ENCODE assay signal across 21 mouse cellular contexts in the genomic region with DNA sequence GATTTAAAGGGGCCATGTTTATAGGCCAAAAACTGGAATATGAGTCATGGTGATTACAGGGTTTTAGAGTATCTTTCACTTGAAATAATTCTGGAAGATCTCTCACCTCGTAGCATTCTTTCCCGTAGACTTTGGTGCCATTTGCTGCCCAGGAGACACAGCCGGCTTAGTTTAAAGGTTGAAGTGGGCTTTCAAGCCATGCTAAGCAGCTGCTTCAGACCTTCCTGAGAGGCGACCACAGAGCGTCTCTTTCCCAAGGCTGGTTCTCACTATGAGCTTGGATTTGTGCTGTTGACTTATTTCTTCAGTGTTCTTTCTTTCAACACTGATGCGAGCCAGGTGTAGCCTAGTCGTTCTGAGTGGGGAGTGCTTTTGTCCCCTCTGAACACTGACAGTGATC.
"Had no signal": no experiment of that assay in that cellular context is flagged by ENCODE, and none has a peak within 500 bp of the region (broad histone marks: within the 10 kb centered on the region; RNA-seq: fewer than 3 reads in every experiment).

No protein-coding gene starts in this region.

- H3K9me3 ChIP-seq: heart, embryonic 10.5 days; heart, embryonic 12.5 days; hindbrain, embryonic 13.5 days; hindbrain, embryonic 15.5 days; limb, embryonic 13.5 days; limb, embryonic 15.5 days; liver, embryonic 12.5 days had no signal

- H3K4me1 ChIP-seq: hindbrain, embryonic 15.5 days had no signal

- DNase-seq: forebrain, postnatal 0 days; gastrocnemius, postnatal 14 days; gastrocnemius, postnatal 36 days; heart, adult 18-20 months; heart, postnatal 14 days; heart, postnatal 36 days; kidney, adult 11 months; kidney, adult 9 months; kidney, postnatal 14 days; layer of hippocampus, adult 9-11 months; layer of hippocampus, postnatal 36 days; left cerebral cortex, postnatal 4 days had no signal

- H3K27ac ChIP-seq: heart, embryonic 10.5 days; hindbrain, embryonic 13.5 days; hindbrain, embryonic 15.5 days; hindbrain, postnatal 0 days; limb, embryonic 13.5 days; limb, embryonic 15.5 days; liver, embryonic 12.5 days had no signal

- ATAC-seq: forebrain, postnatal 0 days; hindbrain, postnatal 0 days; intestine, embryonic 16.5 days; liver, embryonic 12.5 days had no signal

- H3K4me2 ChIP-seq: heart, embryonic 12.5 days; hindbrain, embryonic 13.5 days; hindbrain, embryonic 15.5 days; limb, embryonic 13.5 days; limb, embryonic 15.5 days; liver, embryonic 12.5 days had no signal

- H3K9ac ChIP-seq: forebrain, postnatal 0 days; heart, embryonic 12.5 days; hindbrain, embryonic 13.5 days; hindbrain, embryonic 15.5 days; limb, embryonic 13.5 days; limb, embryonic 15.5 days; liver, embryonic 12.5 days had no signal

- H3K27me3 ChIP-seq: heart, embryonic 12.5 days; hindbrain, embryonic 13.5 days; hindbrain, embryonic 15.5 days; limb, embryonic 13.5 days; limb, embryonic 15.5 days; liver, embryonic 12.5 days had no signal

- H3K4me3 ChIP-seq: heart, embryonic 10.5 days; heart, embryonic 12.5 days; hindbrain, embryonic 13.5 days; hindbrain, embryonic 15.5 days; limb, embryonic 13.5 days; limb, embryonic 15.5 days; liver, embryonic 12.5 days had no signal
